Comparison of ENCODE assay signal across 9 mouse cellular contexts in the genomic region with DNA sequence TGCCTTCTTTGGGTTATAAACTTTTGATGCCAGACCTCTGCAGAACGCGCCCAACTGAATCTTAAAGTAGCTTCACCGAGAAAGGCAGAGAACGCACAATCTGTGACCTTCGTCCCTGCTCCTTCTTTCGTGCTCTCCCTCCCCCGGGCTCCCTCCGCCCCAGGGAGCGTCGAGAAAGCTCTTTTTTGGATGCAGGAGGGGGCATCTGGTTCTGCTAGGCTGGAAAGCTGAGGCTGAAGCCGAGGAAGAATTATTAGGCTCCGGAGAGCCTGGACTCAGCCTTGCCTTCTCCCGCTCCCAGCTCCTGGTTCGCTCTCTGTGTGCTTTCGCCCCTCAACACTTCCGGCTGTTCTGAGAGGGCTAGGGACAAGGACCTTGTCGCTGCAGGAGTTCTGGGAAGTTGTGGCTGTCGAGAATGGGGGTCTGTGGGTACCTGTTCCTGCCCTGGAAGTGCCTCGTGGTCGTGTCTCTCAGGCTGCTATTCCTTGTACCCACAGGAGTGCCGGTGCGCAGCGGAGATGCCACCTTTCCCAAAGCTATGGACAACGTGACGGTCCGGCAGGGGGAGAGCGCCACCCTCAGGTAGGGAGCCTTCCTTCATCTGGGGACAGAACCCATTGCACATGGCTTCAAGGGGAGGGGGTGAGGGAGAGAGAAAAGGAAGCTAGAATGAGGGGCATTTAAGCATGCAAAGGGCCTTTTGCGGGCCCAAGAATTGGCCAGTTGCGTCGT.
DNase-seq lines count a peak whose midpoint lies in the region; ATAC-seq and TF ChIP-seq lines count a peak whose summit lies in the region.
"Had no signal": no experiment of that assay in that cellular context is flagged by ENCODE, and none has a peak within 500 bp of the region (broad histone marks: within the 10 kb centered on the region; RNA-seq: fewer than 3 reads in every experiment).

No protein-coding gene starts in this region.

- TF ChIP-seq POLR2A in lung, adult 2 months (IDR thresholded peaks at IDR 0.05; ENCODE audit: borderline replicate concordance, extremely low read depth, low read depth, low read length), result no peak

- peak overlapping the region; percentile 42 for H3K9ac ChIP-seq in lung, embryonic 15.5 days
- peak overlapping the region; percentile 70 for H3K9ac ChIP-seq in heart, embryonic 12.5 days

- H3K9me3 ChIP-seq in lung, embryonic 15.5 days, result no peaks in the 10 kb centered on the region
- H3K9me3 ChIP-seq in heart, embryonic 12.5 days (replicated peaks), result no peaks in the 10 kb centered on the region
- H3K9me3 ChIP-seq in midbrain, embryonic 10.5 days (replicated peaks), result no peaks in the 10 kb centered on the region

- 3% methylated on average over 30 of the region's 30 CpGs for WGBS in lung, embryonic 15.5 days
- 4% methylated on average over 30 of the region's 30 CpGs for WGBS in lung, adult 2 months
- 1% methylated on average over 30 of the region's 30 CpGs for WGBS in heart, embryonic 12.5 days
- under 1% methylated on average over 30 of the region's 30 CpGs for whole genome bisulfite sequencing in midbrain, embryonic 10.5 days

- peak overlapping the region; percentile 94 for H3K4me2 ChIP-seq in lung, embryonic 15.5 days
- peak overlapping the region; percentile 98 for H3K4me2 ChIP-seq in heart, embryonic 12.5 days

- H3K27me3 ChIP-seq in lung, embryonic 15.5 days, result peaks cover 31% of the 10 kb centered on the region
- peaks cover 40% of the 10 kb centered on the region for H3K27me3 ChIP-seq in heart, embryonic 12.5 days (replicated peaks)
- peaks cover 45% of the 10 kb centered on the region for H3K27me3 ChIP-seq in midbrain, embryonic 10.5 days (ENCODE audit: low read depth, poor library complexity, severe bottlenecking)

- TF ChIP-seq CTCF in lung, adult 2 months (IDR thresholded peaks at IDR 0.05; ENCODE audit: insufficient read depth, low read length), result no peak

- peak; percentile 75; the same call in 1 of the 2 replicates for ATAC-seq in lung, embryonic 15.5 days (ENCODE audit: borderline replicate concordance, extremely low read depth, low FRiP score, low TSS enrichment)
- ATAC-seq in heart, embryonic 12.5 days (ENCODE audit: insufficient number of reproducible peaks, low FRiP score), result no peak; the same call in 1 of the 2 replicates
- no peak for ATAC-seq in megakaryocyte, adult 5-6 weeks (ENCODE audit: poor library complexity, severe bottlenecking)
- ATAC-seq: Patski had no signal

- H3K4me1 ChIP-seq in lung, embryonic 15.5 days, result peaks cover 16% of the 10 kb centered on the region; the same call in 1 of the 2 replicates
- H3K4me1 ChIP-seq in lung, adult 2 months (ENCODE audit: control insufficient read depth, insufficient read depth, low read length), result no peaks in the 10 kb centered on the region
- H3K4me1 ChIP-seq in heart, embryonic 12.5 days (replicated peaks), result peaks cover 5% of the 10 kb centered on the region; the same call in 1 of the 2 replicates
- peaks cover 18% of the 10 kb centered on the region for H3K4me1 ChIP-seq in midbrain, embryonic 10.5 days

- DNase-seq in lung, adult 2 months, result no peak
- peak; percentile 87 for DNase-seq in embryo, embryonic 10 days (ENCODE audit: low spot score)
- peak; percentile 72 to 82 for DNase-seq in layer of hippocampus, postnatal 10 days (ENCODE audit: low spot score in 2 of 2)
- DNase-seq in midbrain, embryonic 10.5 days (ENCODE audit: low spot score), result peak; percentile 80
- DNase-seq in telencephalon, adult 2 months (ENCODE audit: low read depth, low spot score), result peak; percentile 68

- peak overlapping the region; percentile 52 for H3K4me3 ChIP-seq in lung, embryonic 15.5 days
- no peak overlapping the region for H3K4me3 ChIP-seq in lung, adult 2 months (replicated peaks; ENCODE audit: extremely low read depth, low read depth, low read length)
- H3K4me3 ChIP-seq in heart, embryonic 12.5 days, result peak overlapping the region; percentile 66
- H3K4me3 ChIP-seq in midbrain, embryonic 10.5 days, result peak overlapping the region; percentile 73

- H3K27ac ChIP-seq in lung, embryonic 15.5 days, result peak overlapping the region; percentile 75
- H3K27ac ChIP-seq in heart, embryonic 12.5 days (ENCODE audit: poor library complexity, severe bottlenecking), result no peak overlapping the region
- peak overlapping the region; percentile 81 for H3K27ac ChIP-seq in midbrain, embryonic 10.5 days (replicated peaks)

- H3K36me3 ChIP-seq in lung, embryonic 15.5 days, result no peaks in the 10 kb centered on the region
- H3K36me3 ChIP-seq in heart, embryonic 12.5 days, result no peaks in the 10 kb centered on the region
- no peaks in the 10 kb centered on the region for H3K36me3 ChIP-seq in midbrain, embryonic 10.5 days
